Mouse (Mus musculus) testis, adult 2 months (tissue): Measurements from ENCODE around the gene Il9r. TPM values are rescaled to one million over a fixed set of nuclear protein-coding genes. Genes with fewer than 3 reads are reported as not detected.
A peak's percentile ranks its signal among the peaks of the same experiment; 100 is the strongest.

Experiments used
- H3K27ac ChIP-seq: fragments of 200-500 bp; 2 replicates; pipeline ENCODE4 v1.5.1; 2012; ENCODE audit warnings: low read depth, low read length; ENCODE audit not compliant: control insufficient read depth, insufficient read depth
- H3K27me3 ChIP-seq: fragments of 200-500 bp; 2 replicates; pipeline ENCODE4 v1.6.1; 2012; ENCODE audit warnings: mild to moderate bottlenecking, low read length, moderate library complexity; ENCODE audit not compliant: control insufficient read depth, insufficient read depth
- H3K36me3 ChIP-seq: fragments of 200-500 bp; 2 replicates; pipeline ENCODE4 v1.6.1; 2012; ENCODE audit warnings: mild to moderate bottlenecking, low read length; ENCODE audit not compliant: control insufficient read depth, insufficient read depth
- H3K4me1 ChIP-seq: fragments of 200-500 bp; 2 replicates; pipeline ENCODE4 v1.6.1; 2012; ENCODE audit warnings: low read length; ENCODE audit not compliant: control insufficient read depth, insufficient read depth
- H3K4me3 ChIP-seq: fragments of 200-500 bp; 2 replicates; pipeline ENCODE4 v1.5.1; 2012; ENCODE audit warnings: low read depth, mild to moderate bottlenecking, low read length, moderate library complexity, mixed read lengths; ENCODE audit not compliant: control insufficient read depth
- CTCF ChIP-seq: fragments of 200-500 bp; IDR thresholded peaks from 2 replicates; pipeline ENCODE4 v1.5.1; 2012; ENCODE audit warnings: low read depth, mild to moderate bottlenecking, inconsistent platforms, low read length, moderate library complexity; ENCODE audit not compliant: control insufficient read depth, insufficient read depth, insufficient replicate concordance
- POLR2A ChIP-seq: fragments of 200-500 bp; IDR thresholded peaks from 2 replicates; pipeline ENCODE4 v1.6.1; 2012; ENCODE audit warnings: low read depth, mild to moderate bottlenecking, inconsistent platforms, low read length, moderate library complexity; ENCODE audit not compliant: control insufficient read depth
- polyA plus RNA-seq: library from polyadenylated mRNA; depleted of rRNA; stranded (reverse); fragments of >200 nt; gene quantifications from 2 replicates; pipeline ENCODE4 v1.2.3, GENCODE M21; 2012; rRNA removed

The Il9r gene
- polyA plus RNA-seq, 1 experiment = 1.6 TPM

- H3K27me3 ChIP-seq = no peaks in the 10 kb centered on the region
- no peak overlapping the region for H3K4me3 ChIP-seq
- no peaks in the 10 kb centered on the region; the same call in 1 of the 2 replicates for H3K4me1 ChIP-seq
- H3K36me3 ChIP-seq = no peaks in the 10 kb centered on the region
- no peak overlapping the region for H3K27ac ChIP-seq
- TF ChIP-seq CTCF (no peak), POLR2A (no peak)
These were observed 58.2 kb downstream of the Il9r start for GRCm38 (mm10) chr11:32141627-32142586.

- Histone ChIP-seq H3K4me1 (no peaks in the 10 kb centered on the region; the same call in 1 of the 2 replicates), H3K27ac (no peak overlapping the region), H3K27me3 (no peaks in the 10 kb centered on the region), H3K4me3 (no peak overlapping the region), H3K36me3 (no peaks in the 10 kb centered on the region)
- TF ChIP-seq POLR2A = no peak
- TF ChIP-seq CTCF = peak; percentile 98
These were observed 59.0 kb downstream of the Il9r start for GRCm38 (mm10) chr11:32141034-32141433.

DNA sequence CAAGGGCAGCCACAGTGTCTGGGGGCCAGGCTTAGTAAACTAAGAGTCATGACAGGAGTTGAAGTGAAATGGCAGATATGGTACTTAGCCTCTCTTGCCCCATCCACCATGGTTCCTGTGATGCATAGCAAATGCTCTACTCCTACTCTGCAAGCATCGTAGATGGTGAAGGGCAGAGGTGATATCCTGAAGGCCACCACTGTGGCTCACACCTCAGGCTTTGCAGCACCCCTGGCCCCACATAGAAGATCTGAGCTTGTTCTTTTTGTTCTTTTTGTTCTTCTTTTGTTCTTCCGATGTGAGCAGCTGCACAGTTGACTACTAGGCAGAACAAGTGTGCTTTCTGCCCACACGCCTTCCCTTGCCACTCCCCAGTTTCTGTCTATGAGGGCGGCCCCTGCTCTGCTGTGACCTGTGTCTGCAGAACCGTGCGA, 60.5 kb downstream of the Il9r start:
- no peak for TF ChIP-seq CTCF
- TF ChIP-seq POLR2A = no peak
- Histone ChIP-seq H3K27me3 (no peaks in the 10 kb centered on the region), H3K4me1 (no peaks in the 10 kb centered on the region; the same call in 1 of the 2 replicates), H3K4me3 (no peak overlapping the region), H3K27ac (no peak overlapping the region), H3K36me3 (no peaks in the 10 kb centered on the region)

DNA sequence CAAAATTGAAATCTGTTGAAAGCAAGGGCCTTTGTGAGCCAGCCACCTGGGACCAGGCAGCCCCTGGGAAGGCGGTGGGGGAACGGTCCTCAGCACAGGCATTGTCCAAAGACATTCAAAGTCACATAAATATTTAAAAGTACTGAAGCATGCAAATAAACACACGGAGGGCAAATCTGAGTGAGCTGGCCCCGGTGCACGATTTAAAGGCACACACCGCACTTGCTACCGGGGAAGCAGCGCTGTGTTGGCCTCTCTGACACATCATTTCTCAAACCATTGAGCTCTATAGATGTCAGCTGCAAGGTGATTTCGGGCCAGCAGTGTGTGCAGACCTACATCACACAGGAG, 61.5 kb downstream of the Il9r start:
- H3K27ac ChIP-seq = no peak overlapping the region

GRCm38 (mm10) chr11:32137719-32138613, 62.1 kb downstream of the Il9r start:
- TF ChIP-seq POLR2A (no peak), CTCF (no peak)
- no peak overlapping the region for H3K27ac ChIP-seq
- no peaks in the 10 kb centered on the region for H3K36me3 ChIP-seq
- H3K27me3 ChIP-seq = no peaks in the 10 kb centered on the region
- no peaks in the 10 kb centered on the region; the same call in 1 of the 2 replicates for H3K4me1 ChIP-seq
- no peak overlapping the region for H3K4me3 ChIP-seq

More for the DNA sequence above, 61.5 kb downstream of the Il9r start:
- Histone ChIP-seq H3K4me3 (no peak overlapping the region), H3K36me3 (no peaks in the 10 kb centered on the region), H3K27me3 (no peaks in the 10 kb centered on the region), H3K4me1 (no peaks in the 10 kb centered on the region; the same call in 1 of the 2 replicates)
- TF ChIP-seq CTCF = no peak
- TF ChIP-seq POLR2A = no peak

Other genes with a start within 250 kb of the Il9r start
- 27.7 and 33.6 TPM in 2 replicates for gene 4930524B15Rik, start 234.7 kb downstream of the Il9r start, polyA plus RNA-seq
- gene Nsg2, start 199.8 kb downstream of the Il9r start, polyA plus RNA-seq = 0.07 and 0.10 TPM in 2 replicates
- gene Snrnp25, start 5.1 kb upstream of the Il9r start, polyA plus RNA-seq = 38.8 and 39.6 TPM in 2 replicates
- 6.8 and 9.5 TPM in 2 replicates for gene Rhbdf1, start 22.0 kb upstream of the Il9r start, polyA plus RNA-seq
- gene Mpg, start 26.2 kb upstream of the Il9r start, polyA plus RNA-seq = 16.3 and 16.4 TPM in 2 replicates
- 61.4 and 62.8 TPM in 2 replicates for gene Nprl3, start 67.4 kb upstream of the Il9r start, polyA plus RNA-seq
- not detected in 2 replicates for gene Hba-x, start 76.1 kb upstream of the Il9r start, polyA plus RNA-seq
- gene Hba-a1, start 83.2 kb upstream of the Il9r start, polyA plus RNA-seq = 39.8 and 41.7 TPM in 2 replicates
- gene Hbq1b, start 86.7 kb upstream of the Il9r start, polyA plus RNA-seq = not detected in 2 replicates
- 88.0 and 93.8 TPM in 2 replicates for gene Hba-a2, start 96.2 kb upstream of the Il9r start, polyA plus RNA-seq
- gene Hbq1a, start 99.8 kb upstream of the Il9r start, polyA plus RNA-seq = not detected in 2 replicates
- gene Sh3pxd2b, start 147.5 kb upstream of the Il9r start, polyA plus RNA-seq = 0.37 and 0.48 TPM in 2 replicates